Mouse (Mus musculus) embryonic facial prominence, embryonic 11.5 days (tissue): Measurements from ENCODE around the gene Mylip. TPM values are rescaled to one million over a fixed set of nuclear protein-coding genes. Genes with fewer than 3 reads are reported as not detected.

Experiments
- ATAC-seq: fragments of 200-750 bp; cut with Nextera tagmentation; replicated peaks from 2 replicates; pipeline ENCODE4 v1.8.0; 2017; ENCODE audit warnings: low read depth; ENCODE audit not compliant: insufficient number of reproducible peaks, low FRiP score, low TSS enrichment
- DNase-seq: peaks from one replicate; pipeline ENCODE4 v3.0.0-alpha.2; 2015; ENCODE audit warnings: low spot score
- H3K27ac ChIP-seq: fragments of 300-500 bp; sonication (generic); replicated peaks from 2 replicates; pipeline ENCODE4 v1.5.1; 2014; ENCODE audit warnings: mild to moderate bottlenecking, low read depth, low read length, control low read depth
- H3K27me3 ChIP-seq: fragments of 300-500 bp; sonication (generic); 2 replicates; pipeline ENCODE4 v1.6.1; 2014; ENCODE audit warnings: mild to moderate bottlenecking, low read length, moderate library complexity, mixed read lengths; ENCODE audit not compliant: control insufficient read depth, insufficient read depth
- H3K36me3 ChIP-seq: fragments of 300-500 bp; sonication (generic); replicated peaks from 2 replicates; pipeline ENCODE4 v1.6.1; 2014; ENCODE audit warnings: low read depth, mild to moderate bottlenecking, low read length, moderate library complexity, mixed read lengths; ENCODE audit not compliant: control insufficient read depth, insufficient read depth
- H3K4me1 ChIP-seq: fragments of 300-500 bp; sonication (generic); 2 replicates; pipeline ENCODE4 v1.6.1; 2014; ENCODE audit warnings: low read length, mixed read lengths; ENCODE audit not compliant: control insufficient read depth, insufficient read depth
- H3K4me2 ChIP-seq: fragments of 300-500 bp; sonication (generic); 2 replicates; pipeline ENCODE4 v1.6.1; 2014; ENCODE audit warnings: low read depth, mild to moderate bottlenecking, control low read depth, low read length, moderate library complexity
- H3K4me3 ChIP-seq: fragments of 300-500 bp; sonication (generic); 2 replicates; pipeline ENCODE4 v1.5.1; 2014; ENCODE audit warnings: low read depth, low read length, control low read depth
- H3K9ac ChIP-seq: fragments of 300-500 bp; sonication (generic); replicated peaks from 2 replicates; pipeline ENCODE4 v1.6.1; 2014; ENCODE audit warnings: mild to moderate bottlenecking, control low read depth, low read length
- H3K9me3 ChIP-seq: fragments of 300-500 bp; sonication (generic); replicated peaks from 2 replicates; pipeline ENCODE4 v1.6.1; 2016; ENCODE audit warnings: mild to moderate bottlenecking, low read length, inconsistent platforms, mixed read lengths; ENCODE audit not compliant: control insufficient read depth
- WGBS: fragments of 180-500 bp; shearing (Covaris S2); extraction: QIAGEN DNeasy Blood & Tissue Kit; methylation state at CpG from one replicate; pipeline ENCODE4 v1.1.7; 2014; 5-methylcytosine and 5-hydroxymethylcytosine counted together
- polyA plus RNA-seq: library from polyadenylated mRNA; unstranded; fragments of >200 nt; fragmentation: Nextera tagmentation; extraction: Ambion mirVana; gene quantifications from 2 replicates; pipeline ENCODE4 v1.2.1, GENCODE M21; 2014

The Mylip gene
- polyA plus RNA-seq, 1 experiment from 2014 or later, result 8.7 TPM

GRCm38 (mm10) chr13:45454641-45455040, 65.1 kb downstream of the Mylip start:
- ATAC-seq (0 out of 2 replicates have a peak, but pooled peaks have one; percentile 29), DNase-seq (peak; percentile 58)
- Histone ChIP-seq H3K4me3 (no peak overlapping the region), H3K4me2 (no peak overlapping the region), H3K27ac (no peak overlapping the region; the same call in 1 of the 2 replicates), H3K9me3 (no peaks in the 10 kb centered on the region), H3K27me3 (no peaks in the 10 kb centered on the region), H3K36me3 (no peaks in the 10 kb centered on the region), H3K4me1 (peaks cover 7% of the 10 kb centered on the region; the same call in 1 of the 2 replicates), H3K9ac (no peak overlapping the region)
- WGBS, result 21% methylated on average over 4 of the region's 4 CpGs

- H3K4me3 ChIP-seq, result no peak overlapping the region
- no peak overlapping the region for H3K9ac ChIP-seq
Measured at GRCm38 (mm10) chr13:45455108-45455861, 65.7 kb downstream of the Mylip start.

GRCm38 (mm10) chr13:45455862-45456192, 66.3 kb downstream of the Mylip start:
- Histone ChIP-seq H3K9ac (no peak overlapping the region), H3K36me3 (no peaks in the 10 kb centered on the region), H3K4me1 (peaks cover 7% of the 10 kb centered on the region; the same call in 1 of the 2 replicates), H3K9me3 (no peaks in the 10 kb centered on the region), H3K4me3 (no peak overlapping the region), H3K27ac (0 out of 2 replicates have a peak overlapping the region, but pooled peaks have one; percentile 64), H3K4me2 (no peak overlapping the region), H3K27me3 (no peaks in the 10 kb centered on the region)
- no peak for ATAC-seq
- no peak for DNase-seq
- 52% methylated on average over 2 of the region's 2 CpGs for WGBS

More at GRCm38 (mm10) chr13:45455108-45455861, 65.7 kb downstream of the Mylip start:
- DNase-seq, result peak; percentile 48
- no peaks in the 10 kb centered on the region for H3K9me3 ChIP-seq
- peaks cover 7% of the 10 kb centered on the region; the same call in 1 of the 2 replicates for H3K4me1 ChIP-seq
- ATAC-seq, result no peak
- no peaks in the 10 kb centered on the region for H3K27me3 ChIP-seq
- no peak overlapping the region for H3K4me2 ChIP-seq
- WGBS, result 9% methylated on average over 15 of the region's 15 CpGs
- H3K36me3 ChIP-seq, result no peaks in the 10 kb centered on the region
- peak overlapping the region; percentile 64; the same call in 1 of the 2 replicates for H3K27ac ChIP-seq

GRCm38 (mm10) chr13:45457459-45457858, 67.9 kb downstream of the Mylip start:
- peaks cover 7% of the 10 kb centered on the region; the same call in 1 of the 2 replicates for H3K4me1 ChIP-seq
- no peak overlapping the region for H3K4me3 ChIP-seq
- no peak for DNase-seq
- no peak overlapping the region for H3K4me2 ChIP-seq
- H3K27me3 ChIP-seq, result no peaks in the 10 kb centered on the region
- H3K9me3 ChIP-seq, result no peaks in the 10 kb centered on the region
- WGBS, result 58% methylated on average over 7 of the region's 7 CpGs
- no peaks in the 10 kb centered on the region for H3K36me3 ChIP-seq
- H3K9ac ChIP-seq, result no peak overlapping the region
- no peak overlapping the region for H3K27ac ChIP-seq
- ATAC-seq, result no peak

GRCm38 (mm10) chr13:45460177-45460576, 70.6 kb downstream of the Mylip start:
- no peaks in the 10 kb centered on the region for H3K36me3 ChIP-seq
- H3K9me3 ChIP-seq, result no peaks in the 10 kb centered on the region
- no peak overlapping the region for H3K4me2 ChIP-seq
- H3K27ac ChIP-seq, result no peak overlapping the region
- H3K27me3 ChIP-seq, result no peaks in the 10 kb centered on the region
- no peak for ATAC-seq
- no peak overlapping the region for H3K9ac ChIP-seq
- 86% methylated on average over 3 of the region's 3 CpGs for WGBS
- no peak overlapping the region for H3K4me3 ChIP-seq
- H3K4me1 ChIP-seq, result peaks cover 5% of the 10 kb centered on the region; the same call in 1 of the 2 replicates
- no peak for DNase-seq

- 83% methylated on average over 14 of the region's 14 CpGs for WGBS
- DNase-seq (no peak), ATAC-seq (no peak)
- Histone ChIP-seq H3K4me2 (no peak overlapping the region), H3K9ac (no peak overlapping the region), H3K27ac (no peak overlapping the region), H3K27me3 (no peaks in the 10 kb centered on the region), H3K9me3 (no peaks in the 10 kb centered on the region), H3K36me3 (no peaks in the 10 kb centered on the region), H3K4me3 (no peak overlapping the region), H3K4me1 (no peaks in the 10 kb centered on the region)
Measured at GRCm38 (mm10) chr13:45461370-45461958, 71.9 kb downstream of the Mylip start.

Other genes starting within 250 kb of the Mylip start
- gene Gmpr, start 117.7 kb downstream of the Mylip start, polyA plus RNA-seq, result 21.9 and 23.0 TPM in 2 replicates